Mouse (Mus musculus) heart, embryonic 12.5 days (tissue): ENCODE results near the gene Olfr194. TPM values are rescaled to one million over a fixed set of nuclear protein-coding genes. Genes with fewer than 3 reads are reported as not detected.
"Not testable (repeated sequence)": the region's sequence is repeated elsewhere in the genome, so short reads cannot be mapped to it uniquely, and the experiment has no call there.

Source experiments
- ATAC-seq: fragments of 200-750 bp; cut with Nextera tagmentation; 2 replicates; pipeline ENCODE4 v1.8.0; 2017; ENCODE audit warnings: moderate TSS enrichment, moderate library complexity; ENCODE audit not compliant: insufficient number of reproducible peaks, low FRiP score
- H3K27ac ChIP-seq: fragments of 300-500 bp; sonication (generic); 2 replicates; pipeline ENCODE4 v1.5.1; 2016; ENCODE audit warnings: mild to moderate bottlenecking, moderate library complexity; ENCODE audit not compliant: poor library complexity, severe bottlenecking
- H3K27me3 ChIP-seq: fragments of 300-500 bp; sonication (generic); replicated peaks from 2 replicates; pipeline ENCODE4 v1.6.1; 2016; ENCODE audit warnings: mild to moderate bottlenecking, moderate library complexity
- H3K36me3 ChIP-seq: fragments of 300-500 bp; sonication (generic); 2 replicates; pipeline ENCODE4 v1.6.1; 2016; ENCODE audit warnings: mild to moderate bottlenecking, moderate library complexity
- H3K4me1 ChIP-seq: fragments of 300-500 bp; sonication (generic); replicated peaks from 2 replicates; pipeline ENCODE4 v1.6.1; 2016; ENCODE audit warnings: mild to moderate bottlenecking
- H3K4me2 ChIP-seq: fragments of 300-500 bp; sonication (generic); 2 replicates; pipeline ENCODE4 v1.6.1; 2016; ENCODE audit warnings: mild to moderate bottlenecking, moderate library complexity
- H3K4me3 ChIP-seq: fragments of 300-500 bp; sonication (generic); 2 replicates; pipeline ENCODE4 v1.5.1; 2016; ENCODE audit warnings: mild to moderate bottlenecking
- H3K9ac ChIP-seq: fragments of 300-500 bp; sonication (generic); 2 replicates; pipeline ENCODE4 v1.6.1; 2016; ENCODE audit warnings: mild to moderate bottlenecking, moderate library complexity
- H3K9me3 ChIP-seq: fragments of 300-500 bp; sonication (generic); replicated peaks from 2 replicates; pipeline ENCODE4 v1.6.1; 2016; ENCODE audit warnings: mild to moderate bottlenecking, moderate library complexity
- WGBS: fragments of 180-500 bp; shearing (Covaris S2); methylation state at CpG from one replicate; pipeline ENCODE4 v1.1.7; 2016; 5-methylcytosine and 5-hydroxymethylcytosine counted together
- polyA plus RNA-seq: library from polyadenylated mRNA; unstranded; fragments of >200 nt; fragmentation: Nextera tagmentation; extraction: Ambion mirVana; gene quantifications from 2 replicates; pipeline ENCODE4 v1.2.1, GENCODE M21; 2016

Gene Olfr194
- not detected in 2 replicates for polyA plus RNA-seq

GRCm38 (mm10) chr16:59120969-59121368 is at the start of gene Olfr194:
Gene Olfr194, minus strand, starts transcription at chr16:59121069.
- Histone ChIP-seq H3K9me3 (no peaks in the 10 kb centered on the region), H3K4me1 (no peaks in the 10 kb centered on the region), H3K9ac (no peak within 1 kb of the TSS), H3K36me3 (no peaks in the 10 kb centered on the region), H3K27ac (no peak within 1 kb of the TSS), H3K4me2 (no peak within 1 kb of the TSS), H3K4me3 (no peak within 1 kb of the TSS), H3K27me3 (no peaks in the 10 kb centered on the region)
- ATAC-seq, result no peak

GRCm38 (mm10) chr16:59170354-59170753 is 49.5 kb upstream of the Olfr194 start, which contains the start of gene Olfr196:
Gene Olfr196, minus strand, starts transcription at chr16:59170454.
- Histone ChIP-seq H3K27me3 (no peaks in the 10 kb centered on the region), H3K27ac (no peak within 1 kb of the TSS), H3K9ac (no peak within 1 kb of the TSS), H3K9me3 (no peaks in the 10 kb centered on the region; the same call in 1 of the 2 replicates), H3K36me3 (no peaks in the 10 kb centered on the region), H3K4me1 (no peaks in the 10 kb centered on the region), H3K4me2 (no peak within 1 kb of the TSS), H3K4me3 (no peak within 1 kb of the TSS)
- 66% methylated on average over 3 of the region's 3 CpGs for WGBS
- no peak for ATAC-seq

- H3K9me3 ChIP-seq, result no peaks in the 10 kb centered on the region
- no peaks in the 10 kb centered on the region for H3K36me3 ChIP-seq
- H3K4me1 ChIP-seq, result no peaks in the 10 kb centered on the region
- WGBS, result 74% methylated on average over 2 of the region's 2 CpGs
- ATAC-seq, result no peak
- no peak overlapping the region for H3K27ac ChIP-seq
- no peak overlapping the region for H3K9ac ChIP-seq
- H3K27me3 ChIP-seq, result no peaks in the 10 kb centered on the region
- H3K4me3 ChIP-seq, result no peak overlapping the region
- H3K4me2 ChIP-seq, result no peak overlapping the region
Observed at GRCm38 (mm10) chr16:59151996-59152395, 31.1 kb upstream of the Olfr194 start.

GRCm38 (mm10) chr16:59146746-59147145 is 25.9 kb upstream of the Olfr194 start, which contains the start of gene Olfr195:
Gene Olfr195, plus strand, starts transcription at chr16:59147046.
- ATAC-seq, result no peak
- Histone ChIP-seq H3K4me1 (no peaks in the 10 kb centered on the region), H3K27ac (no peak within 1 kb of the TSS), H3K4me3 (no peak within 1 kb of the TSS), H3K27me3 (no peaks in the 10 kb centered on the region), H3K9ac (no peak within 1 kb of the TSS), H3K9me3 (no peaks in the 10 kb centered on the region), H3K36me3 (no peaks in the 10 kb centered on the region), H3K4me2 (no peak within 1 kb of the TSS)
- WGBS, result 78% methylated on average over 1 of the region's 1 CpGs

- no peak for ATAC-seq
- Histone ChIP-seq H3K27ac (no peak overlapping the region), H3K36me3 (no peaks in the 10 kb centered on the region)
Observed at GRCm38 (mm10) chr16:59141105-59141504, 20.2 kb upstream of the Olfr194 start.

GRCm38 (mm10) chr16:59130740-59131139 is 9.9 kb upstream of the Olfr194 start:
- H3K27me3 ChIP-seq, result no peaks in the 10 kb centered on the region
- no peaks in the 10 kb centered on the region for H3K4me1 ChIP-seq
- no peaks in the 10 kb centered on the region for H3K36me3 ChIP-seq
- ATAC-seq, result no peak
- 68% methylated on average over 1 of the region's 1 CpGs for WGBS
- H3K4me3 ChIP-seq, result no peak overlapping the region
- H3K9me3 ChIP-seq, result peaks cover 8% of the 10 kb centered on the region
- H3K27ac ChIP-seq, result no peak overlapping the region
- H3K9ac ChIP-seq, result no peak overlapping the region
- no peak overlapping the region for H3K4me2 ChIP-seq

More at GRCm38 (mm10) chr16:59141105-59141504, 20.2 kb upstream of the Olfr194 start:
- Histone ChIP-seq H3K9me3 (no peaks in the 10 kb centered on the region), H3K9ac (no peak overlapping the region), H3K4me2 (no peak overlapping the region), H3K4me1 (no peaks in the 10 kb centered on the region), H3K4me3 (no peak overlapping the region), H3K27me3 (no peaks in the 10 kb centered on the region)

- no peaks in the 10 kb centered on the region for H3K4me1 ChIP-seq
- H3K9me3 ChIP-seq, result no peaks in the 10 kb centered on the region
- H3K27me3 ChIP-seq, result no peaks in the 10 kb centered on the region
- ATAC-seq, result no peak
- H3K4me2 ChIP-seq, result no peak within 1 kb of the TSS
- H3K4me3 ChIP-seq, result no peak within 1 kb of the TSS
- no peak within 1 kb of the TSS for H3K9ac ChIP-seq
- no peaks in the 10 kb centered on the region for H3K36me3 ChIP-seq
- WGBS, result 83% methylated on average over 1 of the region's 1 CpGs
- no peak within 1 kb of the TSS for H3K27ac ChIP-seq
Observed at GRCm38 (mm10) chr16:59111781-59112180, 9.1 kb downstream of the Olfr194 start, which contains the start of gene Olfr193. Gene Olfr193, minus strand, starts transcription at chr16:59111881.

- not testable (repeated sequence) for H3K27me3 ChIP-seq, H3K27ac ChIP-seq, ATAC-seq, H3K4me3 ChIP-seq, H3K4me1 ChIP-seq, H3K9me3 ChIP-seq, H3K36me3 ChIP-seq, H3K4me2 ChIP-seq, H3K9ac ChIP-seq
- 37% methylated on average over 5 of the region's 5 CpGs for WGBS
Observed at GRCm38 (mm10) chr16:59108522-59108921, 12.3 kb downstream of the Olfr194 start.

- Histone ChIP-seq H3K9ac (no peak overlapping the region), H3K27ac (no peak overlapping the region), H3K27me3 (no peaks in the 10 kb centered on the region), H3K4me2 (no peak overlapping the region), H3K36me3 (no peaks in the 10 kb centered on the region), H3K9me3 (no peaks in the 10 kb centered on the region), H3K4me1 (no peaks in the 10 kb centered on the region), H3K4me3 (no peak overlapping the region)
- ATAC-seq, result no peak
- WGBS, result 59% methylated on average over 2 of the region's 2 CpGs
Observed at GRCm38 (mm10) chr16:59105312-59105711, 15.6 kb downstream of the Olfr194 start.

GRCm38 (mm10) chr16:59089722-59090121 is 31.1 kb downstream of the Olfr194 start, which contains the start of gene Olfr191:
Gene Olfr191, minus strand, starts transcription at chr16:59089822.
- not testable (repeated sequence) for ATAC-seq, H3K9me3 ChIP-seq
- 59% methylated on average over 1 of the region's 1 CpGs for WGBS

GRCm38 (mm10) chr16:59081113-59081512 is 39.8 kb downstream of the Olfr194 start:
- H3K9ac ChIP-seq, ATAC-seq, H3K36me3 ChIP-seq, H3K27ac ChIP-seq, H3K4me2 ChIP-seq, H3K4me3 ChIP-seq, H3K4me1 ChIP-seq, H3K27me3 ChIP-seq, H3K9me3 ChIP-seq: not testable (repeated sequence)
- 70% methylated on average over 2 of the region's 2 CpGs for WGBS

More at GRCm38 (mm10) chr16:59089722-59090121, 31.1 kb downstream of the Olfr194 start, which contains the start of gene Olfr191:
- H3K4me3 ChIP-seq, H3K4me1 ChIP-seq, H3K4me2 ChIP-seq, H3K27me3 ChIP-seq, H3K9ac ChIP-seq, H3K36me3 ChIP-seq, H3K27ac ChIP-seq: not testable (repeated sequence)

GRCm38 (mm10) chr16:59077905-59078304 is 43.0 kb downstream of the Olfr194 start, which contains the start of gene Olfr190:
Gene Olfr190, minus strand, starts transcription at chr16:59078005.
- Histone ChIP-seq H3K4me2 (no peak within 1 kb of the TSS), H3K27me3 (no peaks in the 10 kb centered on the region), H3K36me3 (no peaks in the 10 kb centered on the region), H3K9me3 (no peaks in the 10 kb centered on the region), H3K27ac (no peak within 1 kb of the TSS), H3K9ac (no peak within 1 kb of the TSS), H3K4me1 (no peaks in the 10 kb centered on the region), H3K4me3 (no peak within 1 kb of the TSS)
- no peak for ATAC-seq
- 81% methylated on average over 5 of the region's 5 CpGs for whole genome bisulfite sequencing
